Mouse (Mus musculus): ENCODE measurements around the gene Mettl24.

DNA sequence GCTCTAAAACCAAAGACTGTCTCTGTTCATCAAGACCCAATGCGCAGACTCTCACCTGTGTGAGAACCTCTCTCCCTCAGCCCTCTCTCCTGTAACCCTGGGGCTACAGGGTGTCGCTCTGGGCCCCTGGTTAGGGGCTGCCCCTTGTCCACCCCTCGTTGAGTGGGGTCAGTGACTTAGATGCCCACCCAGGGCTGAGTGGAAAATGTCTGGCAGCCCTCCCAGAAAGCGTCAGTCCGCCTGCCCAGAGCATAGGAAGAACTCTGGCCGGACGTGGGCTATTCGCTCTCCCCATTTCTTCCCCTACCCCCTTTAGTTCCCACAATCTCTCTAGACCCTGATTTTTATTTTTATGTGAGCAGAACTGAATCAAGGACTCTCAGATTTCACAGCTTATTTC, 33.2 kb downstream of the Mettl24 start:
- TF ChIP-seq CTCF (IDR thresholded peaks at IDR 0.05; ENCODE audit: insufficient read depth, low read depth, low read length) = no peak
- TF ChIP-seq POLR2A (IDR thresholded peaks at IDR 0.05; ENCODE audit: insufficient read depth, low read depth, low read length) = no peak

All from olfactory bulb, adult 2 months (tissue).